8 mouse cellular contexts compared by ENCODE assay signal in genomic region chr19:6236053-6236441, GRCm38 (mm10). TPM values are rescaled to one million over a fixed set of nuclear protein-coding genes. Genes with fewer than 3 reads are reported as not detected.
A peak's percentile ranks its signal among the peaks of the same experiment; 100 is the strongest.
DNase-seq lines count a peak whose midpoint lies in the region; ATAC-seq and TF ChIP-seq lines count a peak whose summit lies in the region.

No protein-coding gene starts in this region.

- H3K27ac ChIP-seq in heart, embryonic 11.5 days (ENCODE audit: low read depth, low read length): peak overlapping the region; percentile 97
- H3K27ac ChIP-seq in kidney, embryonic 16.5 days (ENCODE audit: low read length): peak overlapping the region; percentile 99
- H3K27ac ChIP-seq in liver, adult 2 months (replicated peaks; ENCODE audit: insufficient read depth, low read depth, low read length): peak overlapping the region; percentile 99

- peak; percentile 91 for ATAC-seq in heart, embryonic 11.5 days (replicated peaks; ENCODE audit: insufficient number of reproducible peaks, low FRiP score, low TSS enrichment)
- ATAC-seq in kidney, embryonic 16.5 days (ENCODE audit: low FRiP score, low TSS enrichment): peak; percentile 85

- H3ac ChIP-seq in myocyte (ENCODE audit: control insufficient read depth, insufficient read length): peak overlapping the region; percentile 48

- H3K4me3 ChIP-seq in erythroblast, embryonic 14.5 days (replicated peaks): peak overlapping the region; percentile 82
- peak overlapping the region; percentile 88 for H3K4me3 ChIP-seq in heart, embryonic 11.5 days (ENCODE audit: low read depth, low read length)
- H3K4me3 ChIP-seq in kidney, embryonic 16.5 days (ENCODE audit: low read length): peak overlapping the region; percentile 87
- H3K4me3 ChIP-seq in liver, adult 2 months (ENCODE audit: insufficient read depth, low read depth, low read length): peak overlapping the region; percentile 96
- peak overlapping the region; percentile 59 for H3K4me3 ChIP-seq in myocyte

- no peak for TF ChIP-seq CTCF in brain, embryonic 14.5 days (IDR thresholded peaks at IDR 0.05; ENCODE audit: borderline replicate concordance, extremely low read depth, insufficient read depth, insufficient read length)
- no peak for TF ChIP-seq CTCF in liver, adult 2 months (IDR thresholded peaks at IDR 0.05; ENCODE audit: low read depth, low read length)

- H3K9me3 ChIP-seq in erythroblast, embryonic 14.5 days (ENCODE audit: control insufficient read depth, low read length): no peaks in the 10 kb centered on the region
- no peaks in the 10 kb centered on the region for H3K9me3 ChIP-seq in heart, embryonic 11.5 days (replicated peaks; ENCODE audit: control insufficient read depth, low read length)
- H3K9me3 ChIP-seq in kidney, embryonic 16.5 days (ENCODE audit: low read length): no peaks in the 10 kb centered on the region

- no peak for TF ChIP-seq POLR2A in brain, embryonic 14.5 days (IDR thresholded peaks at IDR 0.05; ENCODE audit: borderline replicate concordance, extremely low read depth, insufficient read depth, insufficient read length, poor library complexity, severe bottlenecking)
- no peak for TF ChIP-seq POLR2A in liver, adult 2 months (IDR thresholded peaks at IDR 0.05; ENCODE audit: extremely low read depth, insufficient read depth, low read length)
- no peak for TF ChIP-seq POLR2A in myocyte (IDR thresholded peaks at IDR 0.05; ENCODE audit: insufficient read length, low read depth)

- H3K4me2 ChIP-seq in heart, embryonic 11.5 days: peak overlapping the region; percentile 93
- peak overlapping the region; percentile 95 for H3K4me2 ChIP-seq in kidney, embryonic 16.5 days (replicated peaks; ENCODE audit: low read depth, low read length)
- peak overlapping the region; percentile 95 for H3K4me2 ChIP-seq in myocyte (ENCODE audit: low read depth)

- peak overlapping the region; percentile 93 for H3K9ac ChIP-seq in heart, embryonic 11.5 days (ENCODE audit: low read depth, low read length)
- peak overlapping the region; percentile 87 for H3K9ac ChIP-seq in kidney, embryonic 16.5 days (replicated peaks; ENCODE audit: low read length)
- peak overlapping the region; percentile 62 for H3K9ac ChIP-seq in liver, adult 2 months (ENCODE audit: low read depth, low read length)

- WGBS in heart, embryonic 11.5 days (ENCODE audit: insufficient replicate concordance): 0% methylated on average over 9 of the region's 9 CpGs
- WGBS in kidney, embryonic 16.5 days: 0% methylated on average over 9 of the region's 9 CpGs
- WGBS in liver, adult 2 months: under 1% methylated on average over 9 of the region's 9 CpGs

- peaks cover 5% of the 10 kb centered on the region; the same call in 1 of the 2 replicates for H3K79me2 ChIP-seq in liver, adult 2 months (ENCODE audit: control insufficient read depth, insufficient read depth, low read length)
- peaks cover 5% of the 10 kb centered on the region for H3K79me2 ChIP-seq in myocyte (ENCODE audit: control insufficient read depth, insufficient read depth)

- H3K4me1 ChIP-seq in erythroblast, embryonic 14.5 days (ENCODE audit: control insufficient read depth): peaks cover 75% of the 10 kb centered on the region
- peaks cover 18% of the 10 kb centered on the region for H3K4me1 ChIP-seq in heart, embryonic 11.5 days (ENCODE audit: control insufficient read depth, insufficient read depth, low read length)
- peaks cover 29% of the 10 kb centered on the region for H3K4me1 ChIP-seq in kidney, embryonic 16.5 days (ENCODE audit: insufficient read depth, low read length)
- H3K4me1 ChIP-seq in liver, adult 2 months (ENCODE audit: control insufficient read depth, insufficient read depth, low read length): peaks cover 15% of the 10 kb centered on the region

- peak; percentile 79 to 83 for DNase-seq in B cell, adult 2 months
- DNase-seq in brain, embryonic 14.5 days (ENCODE audit: low read depth): peak; percentile 98
- DNase-seq in liver, adult 2 months (ENCODE audit: extremely low read depth, low read depth, low spot score): peak; percentile 95
- DNase-seq in splenic B cell, adult 2 months (ENCODE audit: low read depth, low spot score): peak; percentile 89

- H3K27me3 ChIP-seq in erythroblast, embryonic 14.5 days (ENCODE audit: control insufficient read depth): no peaks in the 10 kb centered on the region
- no peaks in the 10 kb centered on the region for H3K27me3 ChIP-seq in heart, embryonic 11.5 days (ENCODE audit: control insufficient read depth, insufficient read depth, low read length)
- H3K27me3 ChIP-seq in kidney, embryonic 16.5 days (ENCODE audit: insufficient read depth, low read length): no peaks in the 10 kb centered on the region
- no peaks in the 10 kb centered on the region for H3K27me3 ChIP-seq in liver, adult 2 months (ENCODE audit: control insufficient read depth, insufficient read depth, low read length)
- no peaks in the 10 kb centered on the region for H3K27me3 ChIP-seq in myocyte (ENCODE audit: control insufficient read depth, insufficient read depth, insufficient read length)
- no peaks in the 10 kb centered on the region for H3K27me3 ChIP-seq in splenic B cell, adult 2 months (ENCODE audit: control insufficient read depth, insufficient read depth, low read length, poor library complexity, severe bottlenecking)

- peaks cover 7% of the 10 kb centered on the region; the same call in 1 of the 2 replicates for H3K36me3 ChIP-seq in erythroblast, embryonic 14.5 days (ENCODE audit: control insufficient read depth)
- H3K36me3 ChIP-seq in heart, embryonic 11.5 days (ENCODE audit: control insufficient read depth, insufficient read depth, low read length): no peaks in the 10 kb centered on the region
- no peaks in the 10 kb centered on the region for H3K36me3 ChIP-seq in kidney, embryonic 16.5 days (ENCODE audit: insufficient read depth, low read length)
- no peaks in the 10 kb centered on the region for H3K36me3 ChIP-seq in liver, adult 2 months (ENCODE audit: control insufficient read depth, insufficient read depth, low read length)
- H3K36me3 ChIP-seq in myocyte (ENCODE audit: control insufficient read depth, insufficient read depth): peaks cover 6% of the 10 kb centered on the region
- no peaks in the 10 kb centered on the region for H3K36me3 ChIP-seq in splenic B cell, adult 2 months (ENCODE audit: control insufficient read depth, insufficient read depth, low read length, poor library complexity, severe bottlenecking)

TF ChIP-seq in myocyte, 11 proteins besides CTCF, POLR2A, EP300 and RAD21:
- TF ChIP-seq CEBPB (IDR thresholded peaks at IDR 0.05; ENCODE audit: insufficient read depth, poor library complexity, severe bottlenecking) (0 out of 2 replicates have a peak, but pooled peaks have one; percentile 1), SRF (IDR thresholded peaks at IDR 0.05; ENCODE audit: control insufficient read depth, insufficient read length, low read depth) (no peak)

RNA-seq across cellular contexts. Expression of gene Ppp2r5b, which starts 0.4 kb away (rescaled TPM):
- polyA plus RNA-seq in brain, embryonic 14.5 days (2012; rRNA removed): 121 and 133 TPM in 2 replicates
- 2.8 and 3.0 TPM in 2 replicates for polyA plus RNA-seq in erythroblast, embryonic 14.5 days (2012)
- 22.2 and 27.7 TPM in 2 replicates for polyA plus RNA-seq in heart, embryonic 11.5 days (2014; fragmentation: Nextera tagmentation; extraction: Ambion mirVana)
- 27.5 and 31.0 TPM in 2 replicates for polyA plus RNA-seq in kidney, embryonic 16.5 days (2015; fragmentation: Nextera tagmentation; extraction: Ambion mirVana)
- total RNA-seq in liver, adult 2 months (2014; rRNA removed): 3.2 and 3.3 TPM in 2 replicates
- 12.5 and 14.5 TPM in 2 replicates for polyA plus RNA-seq in liver, adult 2 months (2012; rRNA removed)
- polyA plus RNA-seq in myocyte (2012; fragmentation: generic; extraction: Trizol): 51.4 TPM

RNA-seq across cellular contexts. Expression of gene Atg2a, which starts 5.4 kb away (rescaled TPM):
- 21.8 and 28.9 TPM in 2 replicates for polyA plus RNA-seq in brain, embryonic 14.5 days (2012; rRNA removed)
- polyA plus RNA-seq in erythroblast, embryonic 14.5 days (2012): 5.6 and 6.0 TPM in 2 replicates
- polyA plus RNA-seq in heart, embryonic 11.5 days (2014; fragmentation: Nextera tagmentation; extraction: Ambion mirVana): 6.1 and 8.4 TPM in 2 replicates
- 12.1 and 13.1 TPM in 2 replicates for polyA plus RNA-seq in kidney, embryonic 16.5 days (2015; fragmentation: Nextera tagmentation; extraction: Ambion mirVana)
- total RNA-seq in liver, adult 2 months (2014; rRNA removed): 9.1 and 16.0 TPM in 2 replicates
- 26.8 and 32.3 TPM in 2 replicates for polyA plus RNA-seq in liver, adult 2 months (2012; rRNA removed)
- 15.2 TPM for polyA plus RNA-seq in myocyte (2012; fragmentation: generic; extraction: Trizol)

RNA-seq across cellular contexts. Expression of gene Gpha2, which starts 9.9 kb away (rescaled TPM):
- 0.22 TPM in 1 of 2 replicates, not detected in the other for polyA plus RNA-seq in brain, embryonic 14.5 days (2012; rRNA removed)
- polyA plus RNA-seq in erythroblast, embryonic 14.5 days (2012): not detected in 2 replicates
- polyA plus RNA-seq in heart, embryonic 11.5 days (2014; fragmentation: Nextera tagmentation; extraction: Ambion mirVana): 0.29 TPM in 1 of 2 replicates, not detected in the other
- 0.73 and 1.4 TPM in 2 replicates for polyA plus RNA-seq in kidney, embryonic 16.5 days (2015; fragmentation: Nextera tagmentation; extraction: Ambion mirVana)
- 0.27 and 0.28 TPM in 2 replicates for total RNA-seq in liver, adult 2 months (2014; rRNA removed)
- polyA plus RNA-seq in liver, adult 2 months (2012; rRNA removed): not detected in 2 replicates
- polyA plus RNA-seq in myocyte (2012; fragmentation: generic; extraction: Trizol): 0.40 TPM

RNA-seq across cellular contexts. Expression of gene Ehd1, which starts 40.5 kb away (rescaled TPM):
- polyA plus RNA-seq in brain, embryonic 14.5 days (2012; rRNA removed): 200 and 212 TPM in 2 replicates
- polyA plus RNA-seq in erythroblast, embryonic 14.5 days (2012): 31.6 and 32.9 TPM in 2 replicates
- 70.0 and 82.8 TPM in 2 replicates for polyA plus RNA-seq in heart, embryonic 11.5 days (2014; fragmentation: Nextera tagmentation; extraction: Ambion mirVana)
- polyA plus RNA-seq in kidney, embryonic 16.5 days (2015; fragmentation: Nextera tagmentation; extraction: Ambion mirVana): 84.2 and 89.5 TPM in 2 replicates
- 25.3 and 29.7 TPM in 2 replicates for total RNA-seq in liver, adult 2 months (2014; rRNA removed)
- 140 and 154 TPM in 2 replicates for polyA plus RNA-seq in liver, adult 2 months (2012; rRNA removed)
- 433 TPM for polyA plus RNA-seq in myocyte (2012; fragmentation: generic; extraction: Trizol)

RNA-seq across cellular contexts. Expression of gene Majin, which starts 51.9 kb away (rescaled TPM):
- 0.05 TPM in 1 of 2 replicates, not detected in the other for polyA plus RNA-seq in brain, embryonic 14.5 days (2012; rRNA removed)
- polyA plus RNA-seq in erythroblast, embryonic 14.5 days (2012): not detected in 2 replicates
- polyA plus RNA-seq in heart, embryonic 11.5 days (2014; fragmentation: Nextera tagmentation; extraction: Ambion mirVana): not detected in 2 replicates
- not detected in 2 replicates for polyA plus RNA-seq in kidney, embryonic 16.5 days (2015; fragmentation: Nextera tagmentation; extraction: Ambion mirVana)
- not detected in 2 replicates for total RNA-seq in liver, adult 2 months (2014; rRNA removed)
- 0.14 TPM in 1 of 2 replicates, not detected in the other for polyA plus RNA-seq in liver, adult 2 months (2012; rRNA removed)
- not detected for polyA plus RNA-seq in myocyte (2012; fragmentation: generic; extraction: Trizol)

Comparison
In these comparisons a context has a peak if more than half of its experiments do, and no peak if none do; other contexts are left out.
1. Peak in every context shown above with its lines: DNase-seq, ATAC-seq, H3K4me3 ChIP-seq and H3K27ac ChIP-seq.